28 mouse cellular contexts compared by ENCODE assay signal in genomic region chr5:116228414-116228813, GRCm38 (mm10).
DNase-seq lines count a peak whose midpoint lies in the region; ATAC-seq and TF ChIP-seq lines count a peak whose summit lies in the region.
"Had no signal": no experiment of that assay in that cellular context is flagged by ENCODE, and none has a peak within 500 bp of the region (broad histone marks: within the 10 kb centered on the region; RNA-seq: fewer than 3 reads in every experiment).

No protein-coding gene starts in this region.

- H3K9me3 ChIP-seq in midbrain, embryonic 15.5 days = no peaks in the 10 kb centered on the region
- no peaks in the 10 kb centered on the region for H3K9me3 ChIP-seq in midbrain, embryonic 13.5 days
- H3K9me3 ChIP-seq in hindbrain, embryonic 14.5 days (ENCODE audit: control insufficient read depth, low read length) = no peaks in the 10 kb centered on the region
- H3K9me3 ChIP-seq: embryonic facial prominence, embryonic 12.5 days; embryonic facial prominence, embryonic 15.5 days; forebrain, embryonic 15.5 days; heart, embryonic 12.5 days; heart, embryonic 15.5 days; hindbrain, embryonic 10.5 days; hindbrain, embryonic 13.5 days had no signal

- no peak for TF ChIP-seq POLR2A in olfactory bulb, adult 2 months (IDR thresholded peaks at IDR 0.05; ENCODE audit: insufficient read depth, low read depth, low read length)

- TF ChIP-seq CTCF in olfactory bulb, adult 2 months (IDR thresholded peaks at IDR 0.05; ENCODE audit: insufficient read depth, low read depth, low read length) = no peak

- H3K36me3 ChIP-seq in midbrain, embryonic 15.5 days (replicated peaks) = no peaks in the 10 kb centered on the region
- H3K36me3 ChIP-seq in midbrain, embryonic 13.5 days = no peaks in the 10 kb centered on the region
- no peaks in the 10 kb centered on the region for H3K36me3 ChIP-seq in hindbrain, embryonic 14.5 days (replicated peaks; ENCODE audit: control insufficient read depth, insufficient read depth)
- H3K36me3 ChIP-seq: embryonic facial prominence, embryonic 12.5 days; embryonic facial prominence, embryonic 15.5 days; forebrain, embryonic 15.5 days; heart, embryonic 12.5 days; heart, embryonic 15.5 days; hindbrain, embryonic 10.5 days; hindbrain, embryonic 13.5 days had no signal

- H3K4me3 ChIP-seq in midbrain, embryonic 15.5 days = no peak overlapping the region
- H3K4me3 ChIP-seq in midbrain, embryonic 13.5 days (replicated peaks) = no peak overlapping the region
- peak overlapping the region; percentile 10; the same call in 1 of the 2 replicates for H3K4me3 ChIP-seq in olfactory bulb, adult 2 months (ENCODE audit: insufficient read depth, low read depth, low read length)
- H3K4me3 ChIP-seq in hindbrain, embryonic 14.5 days (replicated peaks; ENCODE audit: low read length) = no peak overlapping the region
- H3K4me3 ChIP-seq: embryonic facial prominence, embryonic 12.5 days; embryonic facial prominence, embryonic 15.5 days; forebrain, embryonic 15.5 days; heart, embryonic 12.5 days; heart, embryonic 15.5 days; hindbrain, embryonic 10.5 days; hindbrain, embryonic 13.5 days had no signal

- no peak overlapping the region for H3K9ac ChIP-seq in midbrain, embryonic 15.5 days
- H3K9ac ChIP-seq in midbrain, embryonic 13.5 days (replicated peaks) = no peak overlapping the region
- no peak overlapping the region for H3K9ac ChIP-seq in hindbrain, embryonic 14.5 days
- H3K9ac ChIP-seq: embryonic facial prominence, embryonic 12.5 days; embryonic facial prominence, embryonic 15.5 days; forebrain, embryonic 15.5 days; heart, embryonic 12.5 days; heart, embryonic 15.5 days; hindbrain, embryonic 13.5 days had no signal

- peaks cover 24% of the 10 kb centered on the region for H3K4me1 ChIP-seq in midbrain, embryonic 15.5 days
- H3K4me1 ChIP-seq in midbrain, embryonic 13.5 days (replicated peaks) = peaks cover 15% of the 10 kb centered on the region
- H3K4me1 ChIP-seq in olfactory bulb, adult 2 months (ENCODE audit: control insufficient read depth, insufficient read depth, low read length) = no peaks in the 10 kb centered on the region
- 0 out of 2 replicates have a peak, but pooled peaks cover 6% of the 10 kb centered on the region for H3K4me1 ChIP-seq in hindbrain, embryonic 14.5 days (replicated peaks; ENCODE audit: control insufficient read depth, insufficient read depth, low read length)
- H3K4me1 ChIP-seq: embryonic facial prominence, embryonic 15.5 days; heart, embryonic 12.5 days had no signal

- H3K4me2 ChIP-seq in midbrain, embryonic 15.5 days = 0 out of 2 replicates have a peak overlapping the region, but pooled peaks have one; percentile 7
- no peak overlapping the region for H3K4me2 ChIP-seq in midbrain, embryonic 13.5 days (replicated peaks)
- H3K4me2 ChIP-seq in hindbrain, embryonic 14.5 days (replicated peaks) = no peak overlapping the region
- H3K4me2 ChIP-seq: embryonic facial prominence, embryonic 12.5 days; embryonic facial prominence, embryonic 15.5 days; forebrain, embryonic 15.5 days; heart, embryonic 12.5 days; heart, embryonic 15.5 days; hindbrain, embryonic 13.5 days had no signal

- no peak overlapping the region for H3K27ac ChIP-seq in midbrain, embryonic 15.5 days
- H3K27ac ChIP-seq in midbrain, embryonic 13.5 days = no peak overlapping the region
- H3K27ac ChIP-seq in olfactory bulb, adult 2 months (ENCODE audit: insufficient read depth, low read depth, low read length) = no peak overlapping the region
- H3K27ac ChIP-seq in hindbrain, embryonic 14.5 days = no peak overlapping the region
- H3K27ac ChIP-seq: embryonic facial prominence, embryonic 12.5 days; embryonic facial prominence, embryonic 15.5 days; forebrain, embryonic 15.5 days; heart, embryonic 15.5 days; hindbrain, embryonic 10.5 days; hindbrain, embryonic 13.5 days; hindbrain, postnatal 0 days had no signal

- no peak for DNase-seq in frontal cortex, postnatal 14 days (ENCODE audit: low spot score in 2 of 2)
- peak; percentile 40 for DNase-seq in R1 (ENCODE audit: low read depth, low spot score)
- no peak for DNase-seq in hindbrain, embryonic 14.5 days (ENCODE audit: low spot score)
- DNase-seq: adrenal gland, adult 2 months; adrenal gland, postnatal 25 days; B cell, adult 2 months; cerebellum, adult 18-20 months; cerebellum, adult 9-10 months; cerebellum, postnatal 14 days; gastrocnemius, postnatal 25 days; heart, adult 18-20 months; heart, postnatal 10 days; heart, postnatal 36 days had no signal

- no peaks in the 10 kb centered on the region for H3K27me3 ChIP-seq in midbrain, embryonic 15.5 days (replicated peaks)
- no peaks in the 10 kb centered on the region for H3K27me3 ChIP-seq in midbrain, embryonic 13.5 days
- H3K27me3 ChIP-seq in hindbrain, embryonic 14.5 days (ENCODE audit: control insufficient read depth, insufficient read depth, low read length) = no peaks in the 10 kb centered on the region
- H3K27me3 ChIP-seq: CH12.LX; embryonic facial prominence, embryonic 15.5 days; forebrain, embryonic 15.5 days; heart, embryonic 15.5 days had no signal

- 61% methylated on average over 6 of the region's 6 CpGs for WGBS in midbrain, embryonic 15.5 days
- 81% methylated on average over 6 of the region's 6 CpGs for WGBS in midbrain, embryonic 13.5 days
- WGBS in olfactory bulb, adult 2 months = 69% methylated on average over 6 of the region's 6 CpGs
- WGBS in hindbrain, embryonic 14.5 days = 72% methylated on average over 6 of the region's 6 CpGs

- peak; percentile 87 for ATAC-seq in frontal cortex, adult (ENCODE audit: low TSS enrichment)
- ATAC-seq in midbrain, embryonic 15.5 days (replicated peaks) = no peak
- no peak for ATAC-seq in midbrain, embryonic 13.5 days
- no peak for ATAC-seq in hindbrain, embryonic 14.5 days (ENCODE audit: low FRiP score)
- ATAC-seq: forebrain, embryonic 15.5 days; hindbrain, postnatal 0 days; inflammation-experienced regulatory T-cells, adult 6 months; intestine, embryonic 16.5 days had no signal
